Mouse (Mus musculus) myocyte (in vitro differentiated cells): ENCODE data around the gene Atp6v1c2.

Experiments used
- CEBPB ChIP-seq: IDR thresholded peaks from 2 replicates; pipeline ENCODE4 v1.6.1; 2011; ENCODE audit warnings: mild to moderate bottlenecking, moderate library complexity; ENCODE audit not compliant: poor library complexity, insufficient read depth, severe bottlenecking
- E2F4 ChIP-seq: IDR thresholded peaks from one replicate; pipeline ENCODE4 v1.6.1; 2011; ENCODE audit warnings: mild to moderate bottlenecking, control low read depth, moderate library complexity; ENCODE audit not compliant: insufficient read depth
- MAX ChIP-seq: IDR thresholded peaks from one replicate; pipeline ENCODE4 v1.6.1; 2011; ENCODE audit warnings: low read depth, mild to moderate bottlenecking, control low read depth
- POLR2A ChIP-seq: IDR thresholded peaks from one replicate; pipeline ENCODE4 v1.6.1; 2011; ENCODE audit warnings: low read depth, mild to moderate bottlenecking, control low read depth, moderate library complexity; ENCODE audit not compliant: insufficient read length
- POLR2AphosphoS2 ChIP-seq: IDR thresholded peaks from one replicate; pipeline ENCODE4 v1.6.1; 2011; ENCODE audit warnings: low read depth, control low read depth; ENCODE audit not compliant: insufficient read length
- REST ChIP-seq: IDR thresholded peaks from one replicate; pipeline ENCODE4 v1.6.1; 2011; ENCODE audit warnings: mild to moderate bottlenecking, control low read depth, moderate library complexity; ENCODE audit not compliant: insufficient read depth, insufficient read length
- SRF ChIP-seq: IDR thresholded peaks from one replicate; pipeline ENCODE4 v1.6.1; 2011; ENCODE audit warnings: low read depth; ENCODE audit not compliant: control insufficient read depth, insufficient read length
- TCF12 ChIP-seq: IDR thresholded peaks from one replicate; pipeline ENCODE4 v1.6.1; 2011; ENCODE audit warnings: mild to moderate bottlenecking, control low read depth; ENCODE audit not compliant: poor library complexity, insufficient read depth, severe bottlenecking
- TCF3 ChIP-seq: IDR thresholded peaks from one replicate; pipeline ENCODE4 v1.6.1; 2011; ENCODE audit warnings: low read depth, control low read depth; ENCODE audit not compliant: insufficient read length
- USF1 ChIP-seq: IDR thresholded peaks from one replicate; pipeline ENCODE4 v1.6.1; 2011; ENCODE audit warnings: low read depth, mild to moderate bottlenecking, control low read depth, moderate library complexity

DNA sequence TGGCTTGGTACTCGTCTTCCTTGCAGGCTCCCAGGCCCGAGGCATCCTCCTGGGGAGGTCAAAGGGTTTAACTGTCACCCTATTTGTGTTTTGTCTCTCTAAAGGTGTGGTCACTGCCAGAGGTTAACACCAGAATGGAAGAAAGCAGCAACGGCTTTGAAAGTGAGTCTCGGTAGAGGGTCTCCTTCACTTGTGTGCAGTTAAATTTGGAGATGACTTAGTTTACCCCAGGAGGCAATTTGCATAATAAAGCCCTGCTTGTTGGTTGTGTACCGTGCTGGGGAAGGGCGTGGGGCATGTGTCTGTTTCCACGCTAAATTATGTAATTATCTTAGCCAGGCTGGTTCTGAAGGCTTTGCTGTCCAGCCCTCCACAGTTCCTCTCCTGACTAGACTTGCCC lies 55.3 kb downstream of the Atp6v1c2 start:
- TF ChIP-seq SRF = no peak
- no peak for TF ChIP-seq POLR2AphosphoS2
- no peak for TF ChIP-seq CEBPB
- no peak for TF ChIP-seq POLR2A
- TF ChIP-seq TCF3 = no peak
- TF ChIP-seq MAX = no peak
- no peak for TF ChIP-seq E2F4
- TF ChIP-seq USF1 = no peak
- TF ChIP-seq REST = no peak
- no peak for TF ChIP-seq TCF12
